Mouse (Mus musculus): ENCODE results near the gene Col9a1. TPM values are rescaled to one million over a fixed set of nuclear protein-coding genes. Genes with fewer than 3 reads are reported as not detected.

Col9a1 gene
- polyA plus RNA-seq, 1 experiment from 2014 or later: 7.7 TPM

DNA sequence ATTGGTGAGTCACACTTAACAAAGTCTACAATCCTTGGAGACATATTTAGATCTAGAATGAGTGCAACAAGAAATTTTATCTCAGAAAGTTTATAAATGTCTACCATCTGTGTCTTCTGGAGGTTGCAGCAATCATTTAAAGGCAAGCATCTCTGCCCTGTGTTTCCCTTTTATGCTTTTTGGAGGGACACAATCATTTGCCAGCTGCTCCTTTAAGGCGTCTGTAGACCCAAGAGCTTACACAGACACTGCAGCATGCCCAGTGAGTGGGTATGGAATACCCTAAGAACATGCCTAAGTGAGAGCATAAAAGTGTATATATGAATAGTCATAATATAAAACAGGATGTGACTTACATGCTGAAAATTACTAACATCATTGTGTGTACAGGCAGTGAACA is 52.1 kb downstream of the Col9a1 start:
- ATAC-seq (ENCODE audit: insufficient read depth) (no peak), DNase-seq (no peak)
- 72% methylated on average over 1 of the region's 1 CpGs for WGBS
- H3K4me3 ChIP-seq (ENCODE audit: low read depth, low read length): no peak overlapping the region
- no peak overlapping the region for H3K9ac ChIP-seq
- peaks cover 8% of the 10 kb centered on the region; the same call in 1 of the 2 replicates for H3K4me1 ChIP-seq (ENCODE audit: insufficient read depth)
- no peaks in the 10 kb centered on the region for H3K27me3 ChIP-seq (ENCODE audit: insufficient read depth, low read length)
- TF ChIP-seq CTCF (IDR thresholded peaks at IDR 0.05; ENCODE audit: low read depth): no peak
- no peak overlapping the region for H3K4me2 ChIP-seq
- no peak overlapping the region for H3K27ac ChIP-seq (ENCODE audit: low read depth)
- H3K9me3 ChIP-seq (ENCODE audit: low read depth, low read length): no peaks in the 10 kb centered on the region
- H3K36me3 ChIP-seq (ENCODE audit: insufficient read depth): no peaks in the 10 kb centered on the region

DNA sequence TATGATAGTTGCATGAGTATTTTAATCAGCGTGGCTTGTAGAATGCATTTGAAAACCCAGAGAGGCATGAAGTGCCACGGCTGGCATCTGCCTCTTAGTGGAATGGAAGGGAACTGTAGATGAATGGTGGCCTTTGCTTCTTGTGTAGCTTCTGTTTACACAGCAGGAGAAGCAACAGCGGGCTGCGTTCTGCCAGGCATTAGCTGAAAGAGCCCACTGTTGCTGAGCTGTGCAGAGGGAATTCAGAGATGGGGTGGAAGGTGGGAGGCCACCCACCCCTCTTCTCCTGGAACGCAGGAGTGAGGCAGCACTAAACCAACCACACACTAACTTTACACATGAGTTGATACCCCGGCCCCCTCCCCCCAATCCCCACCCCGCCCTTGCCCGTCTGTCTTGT is 53.0 kb downstream of the Col9a1 start:
- peak overlapping the region; percentile 26; the same call in 1 of the 2 replicates for H3K4me2 ChIP-seq
- WGBS: 13% methylated on average over 8 of the region's 8 CpGs
- TF ChIP-seq CTCF (IDR thresholded peaks at IDR 0.05; ENCODE audit: low read depth): peak; percentile 43

DNA sequence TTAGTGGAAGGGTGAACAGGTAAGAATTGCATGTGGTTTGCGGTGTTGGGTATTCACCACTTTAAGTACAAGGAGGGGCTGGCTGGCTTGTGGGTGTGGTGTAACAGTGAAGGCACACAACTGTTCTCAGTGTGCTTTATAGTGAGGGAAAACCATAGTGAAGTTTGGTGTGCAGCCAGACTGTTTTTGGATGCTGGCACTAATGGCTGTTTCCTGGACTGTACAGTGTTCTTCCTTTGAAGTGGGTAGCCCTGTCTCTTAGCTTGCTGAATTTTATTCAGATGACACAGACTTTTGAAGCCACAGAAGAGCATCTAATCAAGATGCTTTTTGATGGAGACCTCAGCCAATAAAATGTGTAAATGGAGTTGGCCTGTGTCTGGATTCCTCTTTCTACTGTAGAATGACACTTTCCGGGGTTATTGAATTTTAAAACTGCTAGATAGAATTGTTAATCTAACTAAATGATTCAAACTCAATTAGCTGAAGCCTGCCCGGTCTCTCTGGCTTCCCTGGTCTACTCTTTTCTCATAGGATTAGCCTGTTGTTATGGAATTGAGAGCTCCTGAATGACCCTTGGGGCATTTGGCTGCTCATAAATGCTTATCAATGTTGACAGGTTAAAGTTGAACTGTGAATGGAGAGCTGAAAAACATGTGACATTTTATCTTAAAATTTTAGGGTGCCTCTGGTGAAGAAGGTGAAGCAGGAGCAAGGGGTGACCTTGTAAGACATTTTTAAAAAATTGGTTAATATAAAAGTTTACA is 54.3 kb downstream of the Col9a1 start:
- no peak overlapping the region for H3K27ac ChIP-seq (ENCODE audit: low read depth)
- WGBS: 72% methylated on average over 3 of the region's 3 CpGs
- no peak overlapping the region for H3K4me2 ChIP-seq
- ATAC-seq (ENCODE audit: insufficient read depth) (no peak), DNase-seq (no peak)
- no peak overlapping the region for H3K4me3 ChIP-seq (ENCODE audit: low read depth, low read length)
- H3K27me3 ChIP-seq (ENCODE audit: insufficient read depth, low read length): no peaks in the 10 kb centered on the region
- TF ChIP-seq CTCF (IDR thresholded peaks at IDR 0.05; ENCODE audit: low read depth): no peak
- no peaks in the 10 kb centered on the region for H3K9me3 ChIP-seq (ENCODE audit: low read depth, low read length)
- H3K4me1 ChIP-seq (ENCODE audit: insufficient read depth): peaks cover 8% of the 10 kb centered on the region; the same call in 1 of the 2 replicates
- H3K36me3 ChIP-seq (ENCODE audit: insufficient read depth): no peaks in the 10 kb centered on the region
- no peak overlapping the region for H3K9ac ChIP-seq

More for the DNA sequence above, 53.0 kb downstream of the Col9a1 start:
- ATAC-seq (ENCODE audit: insufficient read depth) (peak; percentile 47; the same call in 1 of the 2 replicates), DNase-seq (peak; percentile 55)
- Histone ChIP-seq H3K9me3 (ENCODE audit: low read depth, low read length) (no peaks in the 10 kb centered on the region), H3K9ac (no peak overlapping the region), H3K27me3 (ENCODE audit: insufficient read depth, low read length) (no peaks in the 10 kb centered on the region), H3K27ac (ENCODE audit: low read depth) (0 out of 2 replicates have a peak overlapping the region, but pooled peaks have one; percentile 5), H3K4me1 (ENCODE audit: insufficient read depth) (peaks cover 8% of the 10 kb centered on the region; the same call in 1 of the 2 replicates), H3K4me3 (ENCODE audit: low read depth, low read length) (no peak overlapping the region), H3K36me3 (ENCODE audit: insufficient read depth) (no peaks in the 10 kb centered on the region)

DNA sequence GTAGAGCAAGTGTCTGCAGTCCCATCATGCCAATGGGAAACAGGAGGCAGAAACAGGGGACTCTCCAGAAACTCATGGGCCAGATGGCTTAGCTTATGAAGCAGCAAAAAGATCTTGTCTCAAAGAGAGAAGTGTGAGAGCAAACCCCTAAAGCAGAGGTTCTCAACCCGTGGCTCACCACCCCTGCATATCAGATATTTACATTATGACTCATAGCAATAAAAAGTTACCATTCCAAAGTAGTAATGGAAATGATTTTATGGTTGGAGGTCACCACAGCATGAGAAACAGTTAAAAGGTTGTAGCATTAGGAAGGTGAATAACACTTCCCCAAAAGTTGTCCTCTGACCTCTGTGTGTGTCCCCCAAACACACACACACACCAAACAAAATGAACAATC is 58.9 kb downstream of the Col9a1 start:
- TF ChIP-seq CTCF (IDR thresholded peaks at IDR 0.05; ENCODE audit: low read depth): no peak
- no peak for DNase-seq
- H3K9ac ChIP-seq: no peak overlapping the region
- H3K4me3 ChIP-seq (ENCODE audit: low read depth, low read length): no peak overlapping the region
- H3K4me1 ChIP-seq (ENCODE audit: insufficient read depth): no peaks in the 10 kb centered on the region
- no peaks in the 10 kb centered on the region for H3K27me3 ChIP-seq (ENCODE audit: insufficient read depth, low read length)
- no peak overlapping the region for H3K27ac ChIP-seq (ENCODE audit: low read depth)
- H3K4me2 ChIP-seq: no peak overlapping the region
- WGBS: 23% methylated on average over 1 of the region's 1 CpGs
- H3K36me3 ChIP-seq (ENCODE audit: insufficient read depth): no peaks in the 10 kb centered on the region
- no peaks in the 10 kb centered on the region for H3K9me3 ChIP-seq (ENCODE audit: low read depth, low read length)
- ATAC-seq (ENCODE audit: insufficient read depth): no peak

DNA sequence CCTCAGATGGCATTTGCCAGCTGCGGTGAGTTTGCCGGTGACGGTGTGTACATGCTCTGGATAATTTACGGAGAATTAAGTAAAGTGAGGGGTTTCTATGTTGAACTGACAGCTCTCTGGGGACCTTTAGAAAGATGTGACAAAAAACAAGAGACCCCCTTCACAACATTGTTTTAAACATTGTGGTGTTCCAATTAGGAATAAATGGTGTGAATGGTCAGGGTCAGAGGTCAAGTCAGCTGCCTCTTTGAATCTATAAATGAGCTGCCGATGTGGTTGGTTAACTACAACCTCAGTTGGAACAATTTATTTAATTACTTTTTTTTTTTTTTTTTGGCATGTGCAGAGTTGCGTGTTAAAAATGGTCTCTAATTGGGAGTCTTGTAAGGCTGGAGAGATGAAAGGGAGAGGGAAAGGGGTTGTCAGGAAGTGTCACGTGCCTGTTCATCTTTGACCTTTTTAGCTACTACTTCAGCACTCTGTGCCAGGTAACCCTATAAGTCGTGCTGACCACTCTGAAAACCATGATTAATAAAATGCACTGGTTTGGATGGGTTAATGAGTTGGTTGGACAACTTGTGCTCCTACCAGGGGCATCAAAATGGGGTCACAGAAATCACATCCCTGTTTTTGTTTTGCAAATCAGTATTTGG is 62.8 kb downstream of the Col9a1 start:
- 82% methylated on average over 8 of the region's 8 CpGs for WGBS
- H3K4me3 ChIP-seq (ENCODE audit: low read depth, low read length): no peak overlapping the region
- H3K9ac ChIP-seq: no peak overlapping the region
- DNase-seq (no peak), ATAC-seq (ENCODE audit: insufficient read depth) (no peak)
- H3K4me1 ChIP-seq (ENCODE audit: insufficient read depth): no peaks in the 10 kb centered on the region
- no peak for TF ChIP-seq CTCF (IDR thresholded peaks at IDR 0.05; ENCODE audit: low read depth)
- no peak overlapping the region for H3K4me2 ChIP-seq
- H3K9me3 ChIP-seq (ENCODE audit: low read depth, low read length): no peaks in the 10 kb centered on the region
- no peaks in the 10 kb centered on the region for H3K36me3 ChIP-seq (ENCODE audit: insufficient read depth)
- no peak overlapping the region for H3K27ac ChIP-seq (ENCODE audit: low read depth)
- no peaks in the 10 kb centered on the region for H3K27me3 ChIP-seq (ENCODE audit: insufficient read depth, low read length)

DNA sequence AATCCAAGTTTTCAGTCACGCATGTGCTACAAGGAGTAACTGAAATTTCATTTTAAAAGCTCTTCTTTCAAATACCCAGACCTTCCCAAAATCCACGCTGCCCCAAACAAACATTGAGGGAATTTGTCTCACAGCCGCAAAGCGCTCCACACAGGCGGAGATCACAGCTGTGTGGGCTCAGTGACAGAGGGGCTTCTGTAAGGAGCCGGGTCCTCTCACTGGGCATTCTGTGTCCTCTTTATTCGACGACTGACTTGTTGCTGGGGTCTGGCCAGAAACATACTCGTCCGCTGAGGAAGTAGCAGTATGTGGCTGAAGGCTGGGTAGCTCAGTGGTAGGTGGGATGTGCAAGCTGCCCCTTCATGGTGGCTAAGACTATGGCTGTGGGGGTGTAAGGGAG is 67.5 kb downstream of the Col9a1 start:
- no peak for TF ChIP-seq CTCF (IDR thresholded peaks at IDR 0.05; ENCODE audit: low read depth)
- 0 out of 2 replicates have a peak, but pooled peaks cover 2% of the 10 kb centered on the region for H3K4me1 ChIP-seq (ENCODE audit: insufficient read depth)
- DNase-seq: no peak
- no peak overlapping the region for H3K27ac ChIP-seq (ENCODE audit: low read depth)
- 55% methylated on average over 10 of the region's 10 CpGs for WGBS
- H3K9ac ChIP-seq: no peak overlapping the region
- H3K9me3 ChIP-seq (ENCODE audit: low read depth, low read length): no peaks in the 10 kb centered on the region
- no peaks in the 10 kb centered on the region for H3K36me3 ChIP-seq (ENCODE audit: insufficient read depth)
- H3K4me2 ChIP-seq: no peak overlapping the region
- ATAC-seq (ENCODE audit: insufficient read depth): no peak
- no peak overlapping the region for H3K4me3 ChIP-seq (ENCODE audit: low read depth, low read length)
- H3K27me3 ChIP-seq (ENCODE audit: insufficient read depth, low read length): no peaks in the 10 kb centered on the region

DNA sequence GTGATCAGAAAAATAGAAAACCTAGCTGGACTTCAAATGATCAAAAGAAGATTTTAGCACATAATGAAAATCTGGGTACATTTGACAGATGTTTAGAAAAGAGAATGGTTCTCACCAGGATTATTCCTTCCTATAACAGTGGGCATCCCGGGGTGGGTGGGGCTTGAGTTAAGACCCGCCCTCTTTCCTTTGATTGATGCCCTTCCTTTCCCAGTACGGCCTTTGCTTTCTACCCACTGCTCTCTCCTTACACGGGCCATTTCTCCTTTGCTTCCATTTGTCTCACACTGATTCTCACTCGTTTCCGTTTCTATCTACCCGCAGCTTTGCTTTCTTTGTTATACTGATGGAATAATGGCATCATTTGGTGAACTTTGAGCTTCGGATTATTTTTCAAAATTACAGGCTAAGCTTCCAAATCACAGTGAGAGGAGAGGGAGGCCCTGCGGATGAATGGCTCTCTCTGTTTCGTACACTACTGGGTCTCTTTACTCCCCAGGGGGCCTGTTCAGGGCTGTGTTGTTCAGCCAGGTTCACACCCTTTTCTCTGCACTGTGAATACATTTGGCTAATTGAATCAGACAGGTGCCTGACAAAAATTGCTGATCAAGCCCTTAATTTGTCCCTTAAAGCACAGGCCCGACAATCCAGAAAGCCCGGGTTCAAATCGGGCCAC is 68.4 kb downstream of the Col9a1 start:
- Histone ChIP-seq H3K9ac (no peak overlapping the region), H3K36me3 (ENCODE audit: insufficient read depth) (no peaks in the 10 kb centered on the region), H3K27me3 (ENCODE audit: insufficient read depth, low read length) (no peaks in the 10 kb centered on the region), H3K4me3 (ENCODE audit: low read depth, low read length) (no peak overlapping the region), H3K4me2 (no peak overlapping the region), H3K9me3 (ENCODE audit: low read depth, low read length) (no peaks in the 10 kb centered on the region), H3K4me1 (ENCODE audit: insufficient read depth) (0 out of 2 replicates have a peak, but pooled peaks cover 2% of the 10 kb centered on the region), H3K27ac (ENCODE audit: low read depth) (no peak overlapping the region)
- DNase-seq: no peak
- no peak for TF ChIP-seq CTCF (IDR thresholded peaks at IDR 0.05; ENCODE audit: low read depth)
- WGBS: 70% methylated on average over 13 of the region's 13 CpGs
- ATAC-seq (ENCODE audit: insufficient read depth): no peak

Measured in lung, embryonic 14.5 days (tissue).